Mouse (Mus musculus) MEL (cell line): ENCODE data around the gene Kif19a. TPM values are rescaled to one million over a fixed set of nuclear protein-coding genes. Genes with fewer than 3 reads are reported as not detected.

Source experiments
- DNase-seq: peaks from one replicate; pipeline ENCODE4 v3.0.0; 2011; ENCODE audit warnings: low read depth, low spot score
- H3K27ac ChIP-seq: 2 replicates; pipeline ENCODE4 v1.5.1; 2012; ENCODE audit warnings: low read depth, mild to moderate bottlenecking, control low read depth, low read length, moderate library complexity; ENCODE audit not compliant: control insufficient read depth
- H3K27me3 ChIP-seq, 2 experiments: fragments of 150-350 bp in 1 of 2; sonication (generic) in 1 of 2; 2 replicates each; pipeline ENCODE4 v1.6.1; 2012; ENCODE audit warnings: low read length in 2 of 2, mild to moderate bottlenecking in 2 of 2, improper control_type of control experiment in 1 of 2, moderate library complexity in 1 of 2; ENCODE audit not compliant: insufficient read depth in 2 of 2, control insufficient read depth in 1 of 2
- H3K36me3 ChIP-seq, 2 experiments: 2 replicates each; pipeline ENCODE4 v1.6.1; 2012 to 2014; ENCODE audit warnings: low read length in 2 of 2, improper control_type of control experiment in 1 of 2, inconsistent platforms in 1 of 2, mild to moderate bottlenecking in 1 of 2; ENCODE audit not compliant: insufficient read depth in 2 of 2, control insufficient read depth in 1 of 2
- H3K4me1 ChIP-seq, 2 experiments: fragments of 150-350 bp in 1 of 2; sonication (generic) in 1 of 2; 2 replicates each; pipeline ENCODE4 v1.6.1; 2012; ENCODE audit warnings: low read length in 2 of 2, improper control_type of control experiment in 1 of 2, mild to moderate bottlenecking in 1 of 2; ENCODE audit not compliant: insufficient read depth in 2 of 2, control insufficient read depth in 1 of 2
- H3K4me3 ChIP-seq, 2 experiments: fragments of 150-350 bp in 1 of 2; sonication (generic) in 1 of 2; 2 replicates each; pipeline ENCODE4 v1.5.1; 2012; ENCODE audit warnings: low read depth in 2 of 2, low read length in 2 of 2, mild to moderate bottlenecking in 2 of 2, moderate library complexity in 2 of 2, control low read depth in 1 of 2, improper control_type of control experiment in 1 of 2; ENCODE audit not compliant: control insufficient read depth in 1 of 2, insufficient read depth in 1 of 2
- H3K79me2 ChIP-seq: 2 replicates; pipeline ENCODE4 v1.6.1; 2012; ENCODE audit warnings: mild to moderate bottlenecking, low read length, moderate library complexity; ENCODE audit not compliant: control insufficient read depth, poor library complexity, insufficient read depth
- H3K9ac ChIP-seq: 2 replicates; pipeline ENCODE4 v1.6.1; 2012; ENCODE audit warnings: low read depth, mild to moderate bottlenecking, control low read depth, low read length, moderate library complexity; ENCODE audit not compliant: control insufficient read depth, poor library complexity, severe bottlenecking
- H3K9me3 ChIP-seq: fragments of 150-350 bp; sonication (generic); replicated peaks from 2 replicates; pipeline ENCODE4 v1.6.1; 2012; ENCODE audit warnings: mild to moderate bottlenecking, low read length, improper control_type of control experiment, moderate library complexity; ENCODE audit not compliant: insufficient read depth
- CHD1 ChIP-seq: IDR thresholded peaks from 2 replicates; pipeline ENCODE4 v1.6.1; 2012; ENCODE audit warnings: low read depth, mild to moderate bottlenecking, inconsistent platforms, low read length, improper control_type of control experiment
- CHD2 ChIP-seq: IDR thresholded peaks from 2 replicates; pipeline ENCODE4 v1.6.1; 2011; ENCODE audit warnings: low read length, improper control_type of control experiment
- CTCF ChIP-seq, 3 experiments: IDR thresholded peaks in 2 of 3; conservative IDR thresholded peaks in 1 of 3; 2 replicates each; pipeline ENCODE4 v1.5.1; 2011 to 2012; ENCODE audit warnings: low read length in 3 of 3, low read depth in 2 of 3, mild to moderate bottlenecking in 2 of 3, improper control_type of control experiment in 1 of 3, inconsistent platforms in 1 of 3, mixed read lengths in 1 of 3, moderate library complexity in 1 of 3; ENCODE audit not compliant: control insufficient read depth in 1 of 3, insufficient read depth in 1 of 3, poor library complexity in 1 of 3, severe bottlenecking in 1 of 3
- E2F4 ChIP-seq: IDR thresholded peaks from 2 replicates; pipeline ENCODE4 v1.6.1; 2011; ENCODE audit warnings: low read depth, low read length, improper control_type of control experiment, borderline replicate concordance
- EP300 ChIP-seq, 2 experiments: IDR thresholded peaks; 2 replicates each; pipeline ENCODE4 v1.6.1; 2011; ENCODE audit warnings: improper control_type of control experiment in 2 of 2, low read length in 2 of 2, low read depth in 1 of 2, mild to moderate bottlenecking in 1 of 2
- ETS1 ChIP-seq: IDR thresholded peaks from 2 replicates; pipeline ENCODE4 v1.6.1; 2012; ENCODE audit warnings: low read depth, mild to moderate bottlenecking, inconsistent platforms, low read length, improper control_type of control experiment, moderate library complexity
- GATA1 ChIP-seq: IDR thresholded peaks from 2 replicates; pipeline ENCODE4 v1.6.1; 2011; ENCODE audit warnings: low read depth, low read length, improper control_type of control experiment
- KAT2A ChIP-seq: conservative IDR thresholded peaks from 2 replicates; pipeline ENCODE4 v1.6.1; 2012; ENCODE audit warnings: low read depth, low read length, improper control_type of control experiment, inconsistent platforms
- MAX ChIP-seq: IDR thresholded peaks from 2 replicates; pipeline ENCODE4 v1.6.1; 2011; ENCODE audit warnings: low read length, improper control_type of control experiment
- MAZ ChIP-seq: IDR thresholded peaks from 2 replicates; pipeline ENCODE4 v1.6.1; 2012; ENCODE audit warnings: low read depth, mild to moderate bottlenecking, inconsistent platforms, low read length, improper control_type of control experiment
- MXI1 ChIP-seq: IDR thresholded peaks from 2 replicates; pipeline ENCODE4 v1.6.1; 2011; ENCODE audit warnings: mild to moderate bottlenecking, low read depth, low read length, improper control_type of control experiment
- MYC ChIP-seq: IDR thresholded peaks from 2 replicates; pipeline ENCODE4 v1.6.1; 2011; ENCODE audit warnings: low read depth, mild to moderate bottlenecking, low read length, improper control_type of control experiment, moderate library complexity
- NELFE ChIP-seq: IDR thresholded peaks from 2 replicates; pipeline ENCODE4 v1.6.1; 2011; ENCODE audit warnings: low read depth, low read length, improper control_type of control experiment
- POLR2A ChIP-seq, 2 experiments: IDR thresholded peaks; 2 replicates each; pipeline ENCODE4 v1.6.1; 2011 to 2012; ENCODE audit warnings: low read length in 2 of 2, mild to moderate bottlenecking in 2 of 2, control low read depth in 1 of 2, improper control_type of control experiment in 1 of 2, low read depth in 1 of 2, moderate library complexity in 1 of 2; ENCODE audit not compliant: control insufficient read depth in 1 of 2, insufficient read depth in 1 of 2, poor library complexity in 1 of 2
- POLR2AphosphoS2 ChIP-seq: IDR thresholded peaks from 2 replicates; pipeline ENCODE4 v1.6.1; 2011; ENCODE audit warnings: low read length, improper control_type of control experiment
- POLR2AphosphoS5 ChIP-seq: IDR thresholded peaks from 2 replicates; pipeline ENCODE4 v1.6.1; 2012; ENCODE audit warnings: low read depth, borderline replicate concordance, mild to moderate bottlenecking, inconsistent platforms, low read length, moderate library complexity, mixed read lengths
- RAD21 ChIP-seq: IDR thresholded peaks from 2 replicates; pipeline ENCODE4 v1.6.1; 2011; ENCODE audit warnings: mild to moderate bottlenecking, low read depth, low read length, improper control_type of control experiment
- RCOR1 ChIP-seq: IDR thresholded peaks from 2 replicates; pipeline ENCODE4 v1.6.1; 2012; ENCODE audit warnings: low read depth, mild to moderate bottlenecking, inconsistent platforms, low read length, improper control_type of control experiment
- SMC3 ChIP-seq: IDR thresholded peaks from 2 replicates; pipeline ENCODE4 v1.6.1; 2011; ENCODE audit warnings: low read depth, low read length, improper control_type of control experiment
- TCF12 ChIP-seq: IDR thresholded peaks from 2 replicates; pipeline ENCODE4 v1.6.1; 2014; ENCODE audit warnings: low read depth, mild to moderate bottlenecking, inconsistent platforms, low read length, improper control_type of control experiment, moderate library complexity
- UBTF ChIP-seq: IDR thresholded peaks from 2 replicates; pipeline ENCODE4 v1.6.1; 2012; ENCODE audit warnings: low read depth, mild to moderate bottlenecking, inconsistent platforms, low read length, improper control_type of control experiment, moderate library complexity, borderline replicate concordance; ENCODE audit not compliant: insufficient read depth
- USF2 ChIP-seq, 2 experiments: IDR thresholded peaks; 2 replicates each; pipeline ENCODE4 v1.6.1; 2011 to 2012; ENCODE audit warnings: improper control_type of control experiment in 2 of 2, low read length in 2 of 2, borderline replicate concordance in 1 of 2, inconsistent platforms in 1 of 2, low read depth in 1 of 2, mild to moderate bottlenecking in 1 of 2; ENCODE audit not compliant: insufficient read depth in 1 of 2
- ZC3H11A ChIP-seq: IDR thresholded peaks from 2 replicates; pipeline ENCODE4 v1.6.1; 2012; ENCODE audit warnings: low read depth, mild to moderate bottlenecking, inconsistent platforms, low read length, improper control_type of control experiment
- ZKSCAN1 ChIP-seq: IDR thresholded peaks from 2 replicates; pipeline ENCODE4 v1.6.1; 2012; ENCODE audit warnings: low read depth, mild to moderate bottlenecking, inconsistent platforms, low read length, improper control_type of control experiment, moderate library complexity
- polyA plus RNA-seq, 2 experiments: library from polyadenylated mRNA; stranded (reverse) in 1 of 2; unstranded in 1 of 2; fragments of >175 nt in 1 of 2; fragments of >200 nt in 1 of 2; gene quantifications; 2 replicates each; pipeline versions ENCODE4 v1.2.1 to v1.2.4; 2012; ENCODE audit warnings: low replicate concordance in 2 of 2, low read depth in 1 of 2; ENCODE audit not compliant: insufficient read length in 2 of 2, insufficient read depth in 1 of 2, missing spikeins in 1 of 2
- total RNA-seq: library from RNA; depleted of rRNA; stranded (reverse); fragments of 300-350 nt; gene quantifications from 2 replicates; pipeline ENCODE4 v1.2.3, GENCODE M21; 2012

Kif19a gene
- total and polyA plus RNA-seq, 3 experiments: not detected

DNA sequence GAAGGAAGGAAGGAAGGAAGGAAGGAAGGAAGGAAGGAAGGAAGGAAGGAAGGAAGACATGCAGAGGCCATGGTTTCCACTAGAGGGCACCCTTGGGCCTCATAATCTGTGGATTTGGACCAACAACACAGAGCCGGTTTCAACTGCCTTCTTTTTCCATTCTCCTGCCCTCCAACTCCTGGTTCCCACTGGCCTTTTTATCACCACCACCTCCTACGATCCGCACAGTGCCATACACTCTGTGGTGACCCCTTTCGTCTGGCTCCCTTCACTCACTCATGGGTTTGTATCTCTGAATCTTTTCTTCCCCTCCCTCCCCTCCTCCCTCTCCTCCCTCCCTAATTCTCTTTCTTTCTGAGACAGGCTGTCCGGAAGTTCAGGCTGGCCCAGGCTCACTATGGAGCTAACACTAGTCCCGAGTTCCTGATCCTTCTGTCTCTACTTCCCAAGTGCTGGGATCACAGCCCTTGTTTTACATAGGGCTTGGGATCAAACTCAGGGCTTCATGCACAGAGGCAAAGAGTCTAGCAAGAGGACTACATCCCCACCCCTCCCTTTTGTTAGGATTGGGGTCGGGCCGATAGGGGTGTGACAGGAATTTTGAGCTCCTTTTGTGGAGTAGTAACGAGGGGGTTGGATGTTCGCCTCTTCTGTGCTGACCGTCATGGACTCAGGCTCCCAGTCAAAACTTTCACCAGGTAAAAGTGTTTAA lies 28.1 kb upstream of the Kif19a start:
- Histone ChIP-seq H3K36me3 (no peaks in the 10 kb centered on the region), H3K9me3 (no peaks in the 10 kb centered on the region), H3K4me1 (no peaks in the 10 kb centered on the region), H3K27me3 (no peaks in the 10 kb centered on the region), H3K79me2 (no peaks in the 10 kb centered on the region), H3K27ac (no peak overlapping the region), H3K4me3 (no peak overlapping the region), H3K9ac (no peak overlapping the region)
- peak; percentile 15 for DNase-seq
- TF ChIP-seq KAT2A: no peak
- TF ChIP-seq POLR2AphosphoS2: no peak
- no peak for TF ChIP-seq CHD1
- no peak for TF ChIP-seq MAX
- TF ChIP-seq E2F4: no peak
- no peak for TF ChIP-seq ZKSCAN1
- no peak for TF ChIP-seq CHD2
- TF ChIP-seq UBTF: no peak
- TF ChIP-seq CTCF (IDR thresholded peaks at IDR 0.05 in 2 of 3, conservative IDR thresholded peaks at IDR 0.05 in 1 of 3; ENCODE audit: control insufficient read depth in 1 of 3, insufficient read depth in 1 of 3, low read depth in 2 of 3, low read length in 3 of 3, poor library complexity in 1 of 3, severe bottlenecking in 1 of 3): peak; percentile 52 to 60 (median 56)
- no peak for TF ChIP-seq GATA1
- peak; percentile 19 for TF ChIP-seq RAD21
- no peak for TF ChIP-seq EP300 (IDR thresholded peaks at IDR 0.05; ENCODE audit: low read depth in 1 of 2, low read length in 2 of 2)
- no peak for TF ChIP-seq RCOR1
- TF ChIP-seq MYC: no peak
- no peak for TF ChIP-seq USF2 (IDR thresholded peaks at IDR 0.05; ENCODE audit: borderline replicate concordance in 1 of 2, insufficient read depth in 1 of 2, low read depth in 1 of 2, low read length in 2 of 2)
- TF ChIP-seq MXI1: no peak
- no peak for TF ChIP-seq ZC3H11A
- TF ChIP-seq SMC3: 0 out of 2 replicates have a peak, but pooled peaks have one; percentile 3
- no peak for TF ChIP-seq NELFE
- TF ChIP-seq POLR2A (IDR thresholded peaks at IDR 0.05; ENCODE audit: control insufficient read depth in 1 of 2, insufficient read depth in 1 of 2, low read depth in 1 of 2, low read length in 2 of 2, poor library complexity in 1 of 2): no peak
- no peak for TF ChIP-seq MAZ
- TF ChIP-seq TCF12: no peak

DNA sequence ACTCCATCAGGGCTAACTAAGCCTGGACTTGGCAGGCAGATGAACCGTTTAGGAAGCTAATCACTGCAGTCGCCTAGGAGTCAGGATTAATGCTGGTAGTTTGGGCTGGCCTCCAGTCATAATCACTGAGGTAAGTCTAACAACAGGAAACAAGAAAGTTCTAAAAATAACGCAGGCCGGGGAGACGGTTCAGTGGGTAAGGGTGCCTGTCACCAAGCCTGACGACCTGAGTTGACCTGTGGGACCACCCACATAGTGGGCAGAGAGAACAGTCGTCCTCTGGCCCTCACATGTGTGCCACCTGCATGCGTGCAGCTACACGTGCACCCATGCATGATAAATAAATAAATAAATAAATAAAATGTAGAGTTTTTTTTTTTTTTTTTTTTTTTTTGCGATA lies 24.6 kb upstream of the Kif19a start:
- H3K4me1 ChIP-seq: no peaks in the 10 kb centered on the region
- no peaks in the 10 kb centered on the region for H3K27me3 ChIP-seq
- H3K36me3 ChIP-seq: no peaks in the 10 kb centered on the region
- no peak overlapping the region for H3K4me3 ChIP-seq
- no peak for DNase-seq
- no peak overlapping the region for H3K9ac ChIP-seq
- H3K27ac ChIP-seq: no peak overlapping the region
- no peaks in the 10 kb centered on the region for H3K79me2 ChIP-seq
- TF ChIP-seq ETS1 (no peak), GATA1 (no peak), POLR2A (IDR thresholded peaks at IDR 0.05; ENCODE audit: control insufficient read depth in 1 of 2, insufficient read depth in 1 of 2, low read depth in 1 of 2, low read length in 2 of 2, poor library complexity in 1 of 2) (no peak), POLR2AphosphoS2 (no peak), RAD21 (no peak), POLR2AphosphoS5 (no peak), MXI1 (no peak)
- TF ChIP-seq, all 39 proteins: peak for 0
- no peaks in the 10 kb centered on the region for H3K9me3 ChIP-seq
